Mouse (Mus musculus): ENCODE measurements around the gene Rab1b. TPM values are rescaled to one million over a fixed set of nuclear protein-coding genes. Genes with fewer than 3 reads are reported as not detected.
A peak's percentile ranks its signal among the peaks of the same experiment; 100 is the strongest.
"Not testable (repeated sequence)": the region's sequence is repeated elsewhere in the genome, so short reads cannot be mapped to it uniquely, and the experiment has no call there.

Rab1b gene
- polyA plus RNA-seq, 1 experiment: 246 TPM

GRCm38 (mm10) chr19:5092083-5092482 lies 14.8 kb downstream of the Rab1b start:
- Histone ChIP-seq H3K4me3 (ENCODE audit: insufficient read depth, low read depth, low read length) (no peak overlapping the region), H3K27me3 (replicated peaks; ENCODE audit: control insufficient read depth, insufficient read depth, low read length) (no peaks in the 10 kb centered on the region), H3K36me3 (ENCODE audit: control insufficient read depth, insufficient read depth, low read length) (no peaks in the 10 kb centered on the region), H3K27ac (ENCODE audit: insufficient read depth, low read depth, low read length) (no peak overlapping the region), H3K4me1 (ENCODE audit: control insufficient read depth, insufficient read depth, low read length) (peaks cover 10% of the 10 kb centered on the region)
- 95% methylated on average over 10 of the region's 10 CpGs for WGBS
- DNase-seq: no peak
- TF ChIP-seq CTCF (conservative IDR thresholded peaks at IDR 0.05; ENCODE audit: insufficient read depth, insufficient read length, low read depth, low read length) (no peak), POLR2A (IDR thresholded peaks at IDR 0.05; ENCODE audit: low read depth, low read length) (no peak)

DNA sequence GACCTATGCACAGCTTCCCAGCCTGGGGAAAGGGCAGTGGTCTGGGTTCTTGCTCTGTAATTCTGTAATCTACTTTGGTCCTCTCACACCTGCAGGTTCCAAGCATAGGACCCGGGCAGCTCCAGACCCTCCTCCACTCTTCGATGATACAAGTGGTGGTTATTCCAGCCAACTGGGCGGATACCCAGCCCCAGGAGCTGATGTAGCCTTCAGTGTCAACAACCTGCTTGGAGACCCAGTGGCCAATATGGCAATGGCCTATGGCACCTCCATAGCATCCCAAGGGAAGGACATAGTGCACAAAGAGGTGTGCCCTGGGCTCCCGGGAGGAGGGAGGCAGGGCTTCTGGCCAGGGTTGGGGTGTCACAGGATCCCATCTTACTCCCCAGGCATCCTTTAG lies 17.5 kb downstream of the Rab1b start:
- DNase-seq: no peak
- 87% methylated on average over 4 of the region's 4 CpGs for WGBS
- no peak for TF ChIP-seq POLR2A (IDR thresholded peaks at IDR 0.05; ENCODE audit: low read depth, low read length)
- no peak for TF ChIP-seq CTCF (conservative IDR thresholded peaks at IDR 0.05; ENCODE audit: insufficient read depth, insufficient read length, low read depth, low read length)
- Histone ChIP-seq H3K27ac (ENCODE audit: insufficient read depth, low read depth, low read length) (no peak overlapping the region), H3K27me3 (replicated peaks; ENCODE audit: control insufficient read depth, insufficient read depth, low read length) (no peaks in the 10 kb centered on the region), H3K36me3 (ENCODE audit: control insufficient read depth, insufficient read depth, low read length) (no peaks in the 10 kb centered on the region), H3K4me3 (ENCODE audit: insufficient read depth, low read depth, low read length) (peak overlapping the region; percentile 84; the same call in 1 of the 2 replicates), H3K4me1 (ENCODE audit: control insufficient read depth, insufficient read depth, low read length) (peaks cover 13% of the 10 kb centered on the region)

DNA sequence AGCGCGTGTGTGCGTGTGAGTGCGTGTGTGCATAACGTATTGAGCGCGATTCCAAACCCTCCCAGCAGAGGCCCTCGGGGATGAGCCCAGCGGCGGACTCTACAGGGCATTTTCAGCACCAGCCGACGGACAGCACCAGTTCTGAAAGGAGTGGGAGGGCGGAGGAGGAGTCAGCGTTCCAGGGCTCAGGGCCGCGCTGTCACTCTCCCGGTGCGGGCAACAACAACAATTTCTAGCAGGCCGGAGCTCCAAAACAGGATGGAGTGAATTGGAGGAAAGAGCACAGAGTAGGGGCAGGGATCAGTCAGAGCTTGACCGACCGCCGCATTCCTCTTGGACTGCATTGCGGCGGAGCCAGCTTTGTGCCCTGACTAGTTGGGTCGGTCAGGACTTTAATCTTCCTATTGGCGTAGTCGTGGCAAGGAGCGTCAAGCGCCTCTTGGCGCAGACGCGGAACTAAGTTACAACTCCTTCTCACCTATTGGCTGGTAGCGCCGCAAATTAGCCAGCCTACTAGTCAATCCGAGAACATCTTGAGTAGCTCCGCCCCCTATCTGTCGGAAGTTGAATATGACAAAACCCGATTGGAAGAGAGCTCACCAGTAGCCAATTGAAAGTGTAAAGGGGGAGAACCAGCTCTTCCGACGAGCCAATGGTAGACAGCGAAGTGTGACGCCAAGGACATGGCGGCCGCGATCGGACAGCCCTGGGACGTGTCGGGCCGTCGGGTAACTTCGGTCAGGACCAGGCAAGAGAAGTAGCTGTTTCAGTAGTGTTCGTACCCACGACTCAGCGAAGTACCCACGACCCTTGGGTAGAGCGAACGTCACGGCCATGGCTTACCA lies 18.8 kb downstream of the Rab1b start, which contains the start of gene Yif1a:
Gene Yif1a (plus strand): TSS at position 655 of the 845 bp plus-strand sequence.
- peak within 1 kb of the TSS; percentile 64 for H3K27ac ChIP-seq (ENCODE audit: insufficient read depth, low read depth, low read length)
- no peaks in the 10 kb centered on the region for H3K27me3 ChIP-seq (replicated peaks; ENCODE audit: control insufficient read depth, insufficient read depth, low read length)
- DNase-seq: peak; percentile 100
- peaks cover 13% of the 10 kb centered on the region for H3K4me1 ChIP-seq (ENCODE audit: control insufficient read depth, insufficient read depth, low read length)
- under 1% methylated on average over 58 of the region's 58 CpGs for WGBS
- H3K36me3 ChIP-seq (ENCODE audit: control insufficient read depth, insufficient read depth, low read length): no peaks in the 10 kb centered on the region
- peak within 1 kb of the TSS; percentile 84 for H3K4me3 ChIP-seq (ENCODE audit: insufficient read depth, low read depth, low read length)
- TF ChIP-seq POLR2A (IDR thresholded peaks at IDR 0.05; ENCODE audit: low read depth, low read length) (peak; percentile 78), CTCF (conservative IDR thresholded peaks at IDR 0.05; ENCODE audit: insufficient read depth, insufficient read length, low read depth, low read length) (peak; percentile 57)

DNA sequence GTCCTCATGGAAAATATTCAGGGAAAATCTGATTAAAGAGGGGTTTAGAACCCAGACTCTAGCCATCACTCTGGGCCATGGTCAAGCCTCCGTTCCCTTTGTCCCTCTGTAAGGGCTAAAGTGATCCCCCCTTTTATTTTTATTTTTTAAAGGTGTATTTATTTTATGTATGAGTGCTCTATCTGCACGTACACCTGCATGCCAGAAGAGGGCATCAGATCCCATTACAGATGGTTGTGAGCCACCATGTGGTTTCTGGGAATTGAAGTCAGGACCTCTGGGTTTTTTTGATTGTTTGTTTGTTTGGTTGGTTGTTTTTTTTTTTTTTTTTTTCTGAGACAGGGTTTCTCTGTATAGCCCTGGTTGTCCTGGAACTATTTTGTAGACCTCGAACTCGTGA lies 20.3 kb downstream of the Rab1b start:
- not testable (repeated sequence) for H3K36me3 ChIP-seq (ENCODE audit: control insufficient read depth, insufficient read depth, low read length); H3K4me3 ChIP-seq (ENCODE audit: insufficient read depth, low read depth, low read length); H3K27me3 ChIP-seq (replicated peaks; ENCODE audit: control insufficient read depth, insufficient read depth, low read length); DNase-seq; H3K27ac ChIP-seq (ENCODE audit: insufficient read depth, low read depth, low read length)
- 66% methylated on average over 4 of the region's 4 CpGs for WGBS
- H3K4me1 ChIP-seq (ENCODE audit: control insufficient read depth, insufficient read depth, low read length): peaks cover 13% of the 10 kb centered on the region

- Histone ChIP-seq H3K27me3 (replicated peaks; ENCODE audit: control insufficient read depth, insufficient read depth, low read length) (no peaks in the 10 kb centered on the region), H3K4me1 (ENCODE audit: control insufficient read depth, insufficient read depth, low read length) (peaks cover 13% of the 10 kb centered on the region), H3K4me3 (ENCODE audit: insufficient read depth, low read depth, low read length) (peak within 1 kb of the TSS; percentile 55), H3K36me3 (ENCODE audit: control insufficient read depth, insufficient read depth, low read length) (no peaks in the 10 kb centered on the region), H3K27ac (ENCODE audit: insufficient read depth, low read depth, low read length) (peak within 1 kb of the TSS; percentile 43; the same call in 1 of the 2 replicates)
- DNase-seq: peak; percentile 60
- TF ChIP-seq POLR2A (IDR thresholded peaks at IDR 0.05; ENCODE audit: low read depth, low read length): no peak
- no peak for TF ChIP-seq CTCF (conservative IDR thresholded peaks at IDR 0.05; ENCODE audit: insufficient read depth, insufficient read length, low read depth, low read length)
- WGBS: under 1% methylated on average over 66 of the region's 69 CpGs
Observed at GRCm38 (mm10) chr19:5085145-5085863, 21.6 kb downstream of the Rab1b start, which contains the start of gene Tmem151a. Gene Tmem151a (minus strand): TSS chr19:5085531.

GRCm38 (mm10) chr19:5084834-5085144 lies 22.1 kb downstream of the Rab1b start:
- Histone ChIP-seq H3K4me1 (ENCODE audit: control insufficient read depth, insufficient read depth, low read length) (peaks cover 13% of the 10 kb centered on the region), H3K4me3 (ENCODE audit: insufficient read depth, low read depth, low read length) (peak overlapping the region; percentile 55), H3K27me3 (replicated peaks; ENCODE audit: control insufficient read depth, insufficient read depth, low read length) (no peaks in the 10 kb centered on the region), H3K27ac (ENCODE audit: insufficient read depth, low read depth, low read length) (no peak overlapping the region), H3K36me3 (ENCODE audit: control insufficient read depth, insufficient read depth, low read length) (no peaks in the 10 kb centered on the region)
- DNase-seq: no peak
- 5% methylated on average over 15 of the region's 15 CpGs for WGBS
- no peak for TF ChIP-seq CTCF (conservative IDR thresholded peaks at IDR 0.05; ENCODE audit: insufficient read depth, insufficient read length, low read depth, low read length)
- no peak for TF ChIP-seq POLR2A (IDR thresholded peaks at IDR 0.05; ENCODE audit: low read depth, low read length)

Measured in kidney, adult 2 months (tissue).